Mouse (Mus musculus) neural tube, embryonic 11.5 days (tissue): ENCODE data around the gene Terb1. TPM values are rescaled to one million over a fixed set of nuclear protein-coding genes. Genes with fewer than 3 reads are reported as not detected.

Experiments used
- polyA plus RNA-seq: library from polyadenylated mRNA; unstranded; fragments of >200 nt; fragmentation: Nextera tagmentation; extraction: Ambion mirVana; gene quantifications from 2 replicates; pipeline ENCODE4 v1.2.1, GENCODE M21; 2014

Gene Terb1
- polyA plus RNA-seq, 1 experiment from 2014 or later, result 0.25 TPM

Other genes starting within 250 kb of the Terb1 start
- not detected in 2 replicates for gene Cmtm2a, start 216.7 kb downstream of the Terb1 start, polyA plus RNA-seq
- gene Gm45711, start 199.8 kb downstream of the Terb1 start, polyA plus RNA-seq, result not detected in 2 replicates
- gene Cmtm1, start 199.8 kb downstream of the Terb1 start, polyA plus RNA-seq, result not detected in 2 replicates
- not detected in 2 replicates for gene Gm11020, start 188.3 kb downstream of the Terb1 start, polyA plus RNA-seq
- gene Cmtm2b, start 187.7 kb downstream of the Terb1 start, polyA plus RNA-seq, result not detected in 2 replicates
- 84.6 and 90.8 TPM in 2 replicates for gene Cmtm3, start 170.5 kb downstream of the Terb1 start, polyA plus RNA-seq
- gene Cmtm4, start 114.1 kb downstream of the Terb1 start, polyA plus RNA-seq, result 2.8 and 3.2 TPM in 2 replicates
- gene Dync1li2, start 66.9 kb downstream of the Terb1 start, polyA plus RNA-seq, result 78.2 and 82.2 TPM in 2 replicates
- 119 and 125 TPM in 2 replicates for gene Nae1, start 24.7 kb upstream of the Terb1 start, polyA plus RNA-seq
- gene Car7, start 24.8 kb upstream of the Terb1 start, polyA plus RNA-seq, result 1.2 and 1.4 TPM in 2 replicates
- gene Pdp2, start 81.5 kb upstream of the Terb1 start, polyA plus RNA-seq, result 17.8 and 20.0 TPM in 2 replicates
- 0.80 TPM in 1 of 2 replicates, not detected in the other for gene Cdh16, start 114.5 kb upstream of the Terb1 start, polyA plus RNA-seq
- gene Rrad, start 121.4 kb upstream of the Terb1 start, polyA plus RNA-seq, result 2.9 and 4.3 TPM in 2 replicates
- 96.9 and 99.1 TPM in 2 replicates for gene Ciao2b, start 132.1 kb upstream of the Terb1 start, polyA plus RNA-seq
- gene Ces2a, start 224.1 kb upstream of the Terb1 start, polyA plus RNA-seq, result not detected in 2 replicates